In genomic region chr16:18581623-18582205, GRCm38 (mm10) we compare ENCODE assay signal across 8 mouse cellular contexts. TPM values are rescaled to one million over a fixed set of nuclear protein-coding genes. Genes with fewer than 3 reads are reported as not detected.
A peak's percentile ranks its signal among the peaks of the same experiment; 100 is the strongest.
DNase-seq lines count a peak whose midpoint lies in the region; ATAC-seq and TF ChIP-seq lines count a peak whose summit lies in the region.

No protein-coding gene starts in this region.

- H3K9me3 ChIP-seq in heart, embryonic 13.5 days: no peaks in the 10 kb centered on the region
- H3K9me3 ChIP-seq in limb, embryonic 14.5 days (ENCODE audit: control insufficient read depth, low read length): no peaks in the 10 kb centered on the region
- H3K9me3 ChIP-seq in neural tube, embryonic 15.5 days (replicated peaks): no peaks in the 10 kb centered on the region

- H3K27ac ChIP-seq in heart, embryonic 13.5 days (replicated peaks): no peak overlapping the region
- no peak overlapping the region for H3K27ac ChIP-seq in limb, embryonic 14.5 days (replicated peaks; ENCODE audit: low read depth, low read length)
- H3K27ac ChIP-seq in neural tube, embryonic 15.5 days (replicated peaks): no peak overlapping the region

- H3K4me1 ChIP-seq in heart, embryonic 13.5 days: peaks cover 35% of the 10 kb centered on the region
- peaks cover 19% of the 10 kb centered on the region for H3K4me1 ChIP-seq in limb, embryonic 14.5 days (ENCODE audit: control insufficient read depth, insufficient read depth, low read length)
- peaks cover 32% of the 10 kb centered on the region for H3K4me1 ChIP-seq in neural tube, embryonic 15.5 days

- H3K4me2 ChIP-seq in heart, embryonic 13.5 days: peak overlapping the region; percentile 77
- peak overlapping the region; percentile 61 for H3K4me2 ChIP-seq in limb, embryonic 14.5 days (replicated peaks; ENCODE audit: low read depth, low read length, severe bottlenecking)
- peak overlapping the region; percentile 61 for H3K4me2 ChIP-seq in neural tube, embryonic 15.5 days

- peak overlapping the region; percentile 52 for H3K4me3 ChIP-seq in heart, embryonic 13.5 days
- peak overlapping the region; percentile 40 for H3K4me3 ChIP-seq in limb, embryonic 14.5 days (replicated peaks; ENCODE audit: low read length)
- H3K4me3 ChIP-seq in neural tube, embryonic 15.5 days (replicated peaks): peak overlapping the region; percentile 39

- ATAC-seq in heart, embryonic 13.5 days (ENCODE audit: extremely low read depth, insufficient number of reproducible peaks, low FRiP score, low TSS enrichment): no peak
- ATAC-seq in limb, embryonic 14.5 days (ENCODE audit: low FRiP score, low read depth): 0 out of 2 replicates have a peak, but pooled peaks have one; percentile 10
- 0 out of 2 replicates have a peak, but pooled peaks have one; percentile 23 for ATAC-seq in neural tube, embryonic 15.5 days (ENCODE audit: low FRiP score)
- no peak; the same call in 1 of the 2 replicates for ATAC-seq in frontal cortex, adult (ENCODE audit: low TSS enrichment)

- H3K27me3 ChIP-seq in heart, embryonic 13.5 days (replicated peaks): peaks cover 97% of the 10 kb centered on the region
- peaks cover 76% of the 10 kb centered on the region for H3K27me3 ChIP-seq in limb, embryonic 14.5 days (ENCODE audit: control insufficient read depth, insufficient read depth, low read length)
- H3K27me3 ChIP-seq in neural tube, embryonic 15.5 days (replicated peaks): peaks cover 90% of the 10 kb centered on the region

- DNase-seq in heart, adult 11 months: peak; percentile 85
- DNase-seq in heart, postnatal 25 days (ENCODE audit: low spot score): no peak
- peak; percentile 62 for DNase-seq in ZHBTc4 (ENCODE audit: low read depth, low spot score)
- DNase-seq in limb, embryonic 14.5 days (ENCODE audit: low spot score): no peak
- DNase-seq in frontal cortex, adult 2 months (ENCODE audit: extremely low spot score in 1 of 2, low spot score in 1 of 2): no peak

- intact Hi-C loops in heart, postnatal 25 days (cut with DNase I): no loop called here

- TF ChIP-seq POLR2A in limb, embryonic 14.5 days (IDR thresholded peaks at IDR 0.05; ENCODE audit: borderline replicate concordance, extremely low read depth, insufficient read depth, insufficient read length): no peak

- under 1% methylated on average over 66 of the region's 66 CpGs for WGBS in heart, embryonic 13.5 days
- 4% methylated on average over 59 of the region's 66 CpGs for WGBS in limb, embryonic 14.5 days
- WGBS in neural tube, embryonic 15.5 days: under 1% methylated on average over 66 of the region's 66 CpGs

- peak overlapping the region; percentile 51 for H3K9ac ChIP-seq in heart, embryonic 13.5 days
- peak overlapping the region; percentile 31 for H3K9ac ChIP-seq in limb, embryonic 14.5 days (ENCODE audit: low read depth, low read length, severe bottlenecking)
- H3K9ac ChIP-seq in neural tube, embryonic 15.5 days (replicated peaks): no peak overlapping the region

- no peaks in the 10 kb centered on the region for H3K36me3 ChIP-seq in heart, embryonic 13.5 days
- no peaks in the 10 kb centered on the region for H3K36me3 ChIP-seq in limb, embryonic 14.5 days (ENCODE audit: control insufficient read depth, insufficient read depth, low read length)
- H3K36me3 ChIP-seq in neural tube, embryonic 15.5 days: no peaks in the 10 kb centered on the region

RNA-seq across cellular contexts. Expression of gene Tbx1, which starts 8.8 kb away (rescaled TPM):
- total RNA-seq in heart, postnatal 25 days (2021): under 1 TPM; 0.68 to 0.78 TPM
- 0.42 and 1.1 TPM in 2 replicates for polyA plus RNA-seq in heart, embryonic 13.5 days (2015; fragmentation: Nextera tagmentation; extraction: Ambion mirVana)
- 12.1 and 16.0 TPM in 2 replicates for polyA plus RNA-seq in limb, embryonic 14.5 days (2012; rRNA removed)
- polyA plus RNA-seq in limb, embryonic 14.5 days (2014; fragmentation: Nextera tagmentation; extraction: Ambion mirVana): 8.0 and 8.7 TPM in 2 replicates
- polyA plus RNA-seq in neural tube, embryonic 15.5 days (2015; fragmentation: Nextera tagmentation; extraction: Ambion mirVana): 1.2 and 1.9 TPM in 2 replicates
- 2.8 and 2.9 TPM in 2 replicates for polyA plus RNA-seq in frontal cortex, adult 2 months (2012; rRNA removed)

RNA-seq across cellular contexts. Expression of gene Gp1bb, which starts 40.5 kb away (rescaled TPM):
- total RNA-seq in heart, postnatal 25 days (2021): 1 to 10 TPM in 1 of 2 experiments, under 1 TPM in 1; 0.36 to 1.1 TPM
- polyA plus RNA-seq in heart, embryonic 13.5 days (2015; fragmentation: Nextera tagmentation; extraction: Ambion mirVana): 4.4 and 6.1 TPM in 2 replicates
- polyA plus RNA-seq in limb, embryonic 14.5 days (2012; rRNA removed): 3.0 and 4.5 TPM in 2 replicates
- polyA plus RNA-seq in limb, embryonic 14.5 days (2014; fragmentation: Nextera tagmentation; extraction: Ambion mirVana): 3.7 and 4.3 TPM in 2 replicates
- 10.1 and 11.5 TPM in 2 replicates for polyA plus RNA-seq in neural tube, embryonic 15.5 days (2015; fragmentation: Nextera tagmentation; extraction: Ambion mirVana)
- polyA plus RNA-seq in frontal cortex, adult 2 months (2012; rRNA removed): 2.4 and 5.9 TPM in 2 replicates

RNA-seq across cellular contexts. Expression of gene Gm49601, which starts 44.5 kb away (rescaled TPM):
- total RNA-seq in heart, postnatal 25 days (2021): 1 to 10 TPM; 1.0 to 1.6 TPM
- 1.4 and 1.8 TPM in 2 replicates for polyA plus RNA-seq in heart, embryonic 13.5 days (2015; fragmentation: Nextera tagmentation; extraction: Ambion mirVana)
- polyA plus RNA-seq in limb, embryonic 14.5 days (2012; rRNA removed): 34.5 and 42.9 TPM in 2 replicates
- 1.9 and 2.7 TPM in 2 replicates for polyA plus RNA-seq in limb, embryonic 14.5 days (2014; fragmentation: Nextera tagmentation; extraction: Ambion mirVana)
- polyA plus RNA-seq in neural tube, embryonic 15.5 days (2015; fragmentation: Nextera tagmentation; extraction: Ambion mirVana): 14.0 and 21.3 TPM in 2 replicates
- polyA plus RNA-seq in frontal cortex, adult 2 months (2012; rRNA removed): 128 and 169 TPM in 2 replicates

RNA-seq across cellular contexts. Expression of gene Sept5, which starts 48.0 kb away (rescaled TPM):
- total RNA-seq in heart, postnatal 25 days (2021): 1 to 10 TPM; 3.9 to 4.6 TPM
- polyA plus RNA-seq in heart, embryonic 13.5 days (2015; fragmentation: Nextera tagmentation; extraction: Ambion mirVana): 8.8 TPM in 2 replicates
- 94.5 and 97.4 TPM in 2 replicates for polyA plus RNA-seq in limb, embryonic 14.5 days (2012; rRNA removed)
- polyA plus RNA-seq in limb, embryonic 14.5 days (2014; fragmentation: Nextera tagmentation; extraction: Ambion mirVana): 43.4 and 44.0 TPM in 2 replicates
- 185 and 216 TPM in 2 replicates for polyA plus RNA-seq in neural tube, embryonic 15.5 days (2015; fragmentation: Nextera tagmentation; extraction: Ambion mirVana)
- polyA plus RNA-seq in frontal cortex, adult 2 months (2012; rRNA removed): 772 and 810 TPM in 2 replicates

Comparison
In these comparisons a context has a peak if more than half of its experiments do, and no peak if none do; other contexts are left out.
1. DNase-seq: peak in heart, adult 11 months (single experiment) and ZHBTc4 (single experiment); none in heart, postnatal 25 days (single experiment), limb, embryonic 14.5 days (single experiment) and frontal cortex, adult 2 months (0 of 2).
2. ATAC-seq: peak in limb, embryonic 14.5 days (single experiment) and neural tube, embryonic 15.5 days (single experiment); none in heart, embryonic 13.5 days (single experiment) and frontal cortex, adult (single experiment).
3. Peak in every context shown above with its lines, with median percentiles within 50 percentile points of each other: H3K4me2 ChIP-seq and H3K4me3 ChIP-seq.